Mouse (Mus musculus) cerebellum, adult (tissue): ENCODE measurements at regions not wholly inside any gene's neighbourhood (a gene's known extent, or its start where the extent isn't known, plus 50 kb on each side); places are given as distances from the start of the nearest gene placed in this dataset.

Source experiments
- ATAC-seq: cut with Nextera tagmentation; 2 replicates; pipeline ENCODE4 v1.9.2; 2017; ENCODE audit warnings: mild to moderate bottlenecking, moderate library complexity, mixed read lengths; ENCODE audit not compliant: insufficient number of reproducible peaks, low FRiP score, low TSS enrichment

GRCm38 (mm10) chr13:97570009-97570408, 190.4 kb downstream of the Gm10260 start:
- ATAC-seq = no peak

- no peak for ATAC-seq
Measured at GRCm38 (mm10) chr13:97567632-97568031, 192.8 kb downstream of the Gm10260 start.

GRCm38 (mm10) chr13:97566071-97566470, 194.4 kb downstream of the Gm10260 start:
- no peak for ATAC-seq

- no peak for ATAC-seq
Measured at GRCm38 (mm10) chr13:97562241-97562640, 198.2 kb downstream of the Gm10260 start.

DNA sequence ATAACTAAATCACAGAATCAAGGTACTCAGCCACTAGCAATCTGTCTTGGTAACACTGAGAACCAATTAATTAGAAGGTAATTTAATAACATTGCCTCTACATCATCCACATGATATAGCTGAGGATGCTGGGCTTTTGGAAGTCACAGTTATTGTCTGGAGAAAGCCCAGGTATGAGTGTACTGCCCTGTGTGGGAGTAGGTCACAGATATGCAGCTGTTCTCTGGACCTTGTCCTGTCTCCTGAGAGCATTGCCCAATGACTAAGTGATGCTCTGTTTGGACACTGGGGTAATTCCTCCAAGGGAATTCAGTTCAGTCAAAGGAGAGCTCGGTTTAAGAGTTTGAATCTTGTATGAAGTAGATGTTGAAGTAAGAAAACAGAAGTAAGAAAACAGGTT, 199.6 kb downstream of the Gm10260 start:
- ATAC-seq = no peak

DNA sequence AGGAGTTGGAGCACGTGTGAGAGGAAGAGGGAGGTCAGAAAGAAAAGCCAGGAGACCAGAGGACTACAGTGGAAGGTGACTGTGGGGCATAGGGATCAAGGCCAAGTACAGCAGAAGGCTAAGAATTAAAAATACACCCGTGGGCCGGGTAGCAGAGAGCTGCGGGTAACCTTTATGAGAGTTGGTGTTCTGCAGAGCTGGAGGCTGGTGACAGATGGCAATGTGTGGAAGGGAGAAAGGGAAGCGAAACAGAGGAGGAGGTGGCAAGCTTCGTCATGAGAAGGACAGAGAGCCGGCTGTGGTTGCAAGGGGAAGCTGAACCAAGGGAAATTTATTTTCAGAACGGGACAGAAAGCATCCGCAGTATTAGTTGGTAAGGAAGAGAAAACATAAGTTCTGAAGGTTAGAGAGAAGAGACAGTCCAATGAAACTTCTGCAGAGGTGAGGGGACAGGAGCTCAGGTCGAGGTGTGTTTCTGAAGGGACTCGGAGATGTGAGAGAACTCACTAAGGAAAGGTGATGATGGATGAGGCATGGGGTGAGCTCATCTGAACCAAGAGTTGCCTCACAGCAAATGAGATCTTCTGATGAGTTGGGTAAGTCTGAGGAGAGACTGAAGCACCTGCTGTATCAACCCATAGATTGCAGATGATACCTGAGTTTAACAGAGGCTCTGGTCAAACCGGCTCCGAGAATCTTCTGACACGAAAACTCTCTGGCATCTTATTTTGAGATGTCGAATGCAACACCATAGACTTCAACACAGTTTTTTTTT, 200.6 kb downstream of the Gm10260 start:
- ATAC-seq = peak; percentile 92

- ATAC-seq = no peak
Measured at GRCm38 (mm10) chr13:97558884-97559283, 201.5 kb downstream of the Gm10260 start.

GRCm38 (mm10) chr13:97555312-97555711, 205.1 kb downstream of the Gm10260 start:
- no peak for ATAC-seq

DNA sequence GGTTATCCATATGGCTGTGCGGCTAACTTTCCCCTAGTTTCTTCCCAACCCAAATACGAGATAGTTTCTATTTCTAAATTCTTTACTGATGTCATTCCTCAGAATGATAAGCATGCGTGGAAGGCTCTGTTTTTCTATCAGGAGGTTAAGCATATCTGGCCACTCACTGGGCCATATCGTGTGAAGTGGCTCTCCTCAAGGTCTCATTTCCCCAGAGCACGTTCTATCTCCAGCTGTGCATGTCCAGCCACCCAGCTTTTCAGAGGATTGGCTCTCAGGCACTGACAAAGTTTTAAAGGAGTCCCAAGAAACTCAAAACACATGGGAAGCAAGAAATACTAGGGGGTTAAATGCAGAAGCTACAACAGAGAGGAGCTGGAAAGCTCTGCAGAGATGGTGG, 205.8 kb downstream of the Gm10260 start:
- ATAC-seq = no peak

- ATAC-seq = no peak
Measured at GRCm38 (mm10) chr13:97552236-97552635, 208.2 kb downstream of the Gm10260 start.

DNA sequence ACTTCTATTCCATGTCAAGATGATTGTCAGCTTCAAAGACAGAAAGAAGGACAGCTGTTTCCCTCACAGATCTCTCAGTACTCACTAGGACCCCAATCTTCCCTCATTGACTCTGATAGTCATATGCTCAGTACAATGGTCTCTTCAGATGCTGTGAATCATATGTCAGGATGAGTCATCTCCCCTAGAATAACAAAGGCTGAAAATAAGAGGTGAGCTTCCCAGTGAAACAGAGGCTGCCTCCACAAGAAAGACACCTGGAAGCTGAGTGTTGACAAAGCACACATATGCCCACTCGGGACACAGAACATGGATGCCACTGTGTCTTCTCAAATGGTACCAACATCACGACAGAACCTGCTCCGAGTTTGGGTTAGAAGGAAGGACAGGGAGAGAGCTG, 209.6 kb downstream of the Gm10260 start:
- 0 out of 2 replicates have a peak, but pooled peaks have one; percentile 15 for ATAC-seq

- ATAC-seq = peak; percentile 43
Measured at GRCm38 (mm10) chr13:97550172-97550571, 210.3 kb downstream of the Gm10260 start.

GRCm38 (mm10) chr13:97549384-97549783, 211.0 kb downstream of the Gm10260 start:
- no peak for ATAC-seq

DNA sequence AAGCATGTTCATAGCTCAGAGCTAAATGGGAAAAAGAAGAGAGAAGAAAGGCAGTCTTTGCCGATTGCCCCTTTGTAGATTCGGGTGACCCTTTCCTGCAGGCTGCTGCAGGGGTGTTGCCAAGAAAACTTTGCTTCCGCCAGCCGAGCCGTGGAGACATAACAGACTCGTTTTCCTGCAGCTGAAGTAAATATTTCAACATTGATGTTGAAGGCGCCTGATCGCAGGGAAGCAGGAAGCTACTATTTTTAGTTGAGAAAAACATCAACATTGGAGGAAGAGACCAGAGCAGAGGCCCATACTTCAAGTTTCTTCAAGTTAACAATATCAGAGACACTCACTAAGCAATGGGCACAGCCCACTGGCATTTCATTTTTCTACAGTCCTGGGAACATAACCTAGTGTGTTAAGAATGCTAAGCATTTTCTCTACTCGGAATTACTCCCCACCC, 211.9 kb downstream of the Gm10260 start:
- ATAC-seq = no peak

DNA sequence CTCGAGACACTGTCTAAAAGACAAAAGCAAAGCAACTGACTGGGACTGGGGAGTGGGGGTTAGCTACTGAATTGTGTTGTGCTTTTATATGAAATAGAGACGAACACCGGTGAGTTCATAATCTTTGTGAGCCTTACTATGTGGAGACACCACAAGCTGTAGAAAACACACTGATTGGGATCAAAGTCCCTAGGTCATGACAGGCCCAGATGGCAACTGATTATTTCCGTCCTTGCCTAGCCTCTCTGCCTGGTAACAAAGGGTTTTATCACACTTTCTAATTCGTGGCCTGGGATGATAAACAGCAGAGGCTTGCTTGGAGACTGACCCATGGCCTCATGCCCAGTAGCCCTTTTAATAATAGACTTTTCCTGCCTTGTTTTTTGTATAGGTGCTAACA, 213.5 kb downstream of the Gm10260 start:
- no peak for ATAC-seq

GRCm38 (mm10) chr13:97545971-97546454, 214.4 kb downstream of the Gm10260 start:
- ATAC-seq = peak; percentile 82

DNA sequence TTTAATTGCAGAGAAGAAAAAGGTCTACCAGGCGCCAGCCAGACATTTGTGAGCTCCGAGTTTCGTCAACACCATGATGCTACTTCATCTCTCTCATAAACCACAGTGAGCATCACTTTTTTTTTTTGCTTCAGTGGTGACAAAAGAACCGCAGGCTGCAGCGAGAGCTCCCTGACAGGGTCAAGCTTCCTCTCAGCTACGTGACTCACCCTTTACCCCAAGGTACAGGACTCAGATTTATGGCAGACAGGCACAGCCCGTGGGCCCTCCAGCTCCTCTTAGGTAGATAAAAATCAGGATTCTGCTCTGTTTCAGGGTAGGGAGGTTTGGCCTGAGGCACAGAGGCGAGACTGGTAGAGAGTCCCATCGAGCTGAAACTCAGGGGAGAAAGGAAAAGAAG, 220.7 kb downstream of the Gm10260 start:
- no peak for ATAC-seq

GRCm38 (mm10) chr13:97538441-97538840, 222.0 kb downstream of the Gm10260 start:
- no peak for ATAC-seq

GRCm38 (mm10) chr13:97537686-97538085, 222.7 kb downstream of the Gm10260 start:
- ATAC-seq = no peak

DNA sequence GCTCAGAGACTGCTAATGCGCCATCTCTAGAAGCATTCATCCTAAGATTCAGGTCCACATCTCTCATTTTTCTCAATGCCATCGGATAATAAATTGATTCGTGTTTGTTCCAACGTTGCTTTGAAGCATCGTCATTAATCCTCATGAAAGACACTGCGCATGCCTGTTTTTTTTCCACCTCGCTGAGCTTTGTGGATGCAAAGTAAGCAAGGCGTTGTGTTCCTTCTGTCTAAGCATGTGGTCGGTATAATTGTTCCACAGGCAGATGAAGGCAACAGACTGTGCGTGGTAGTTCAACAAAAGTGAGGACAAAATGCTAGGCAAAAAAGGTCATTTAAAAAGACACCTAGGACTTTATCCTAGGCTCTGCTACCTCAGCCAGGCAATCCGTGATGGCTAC, 223.2 kb downstream of the Gm10260 start:
- ATAC-seq = no peak

DNA sequence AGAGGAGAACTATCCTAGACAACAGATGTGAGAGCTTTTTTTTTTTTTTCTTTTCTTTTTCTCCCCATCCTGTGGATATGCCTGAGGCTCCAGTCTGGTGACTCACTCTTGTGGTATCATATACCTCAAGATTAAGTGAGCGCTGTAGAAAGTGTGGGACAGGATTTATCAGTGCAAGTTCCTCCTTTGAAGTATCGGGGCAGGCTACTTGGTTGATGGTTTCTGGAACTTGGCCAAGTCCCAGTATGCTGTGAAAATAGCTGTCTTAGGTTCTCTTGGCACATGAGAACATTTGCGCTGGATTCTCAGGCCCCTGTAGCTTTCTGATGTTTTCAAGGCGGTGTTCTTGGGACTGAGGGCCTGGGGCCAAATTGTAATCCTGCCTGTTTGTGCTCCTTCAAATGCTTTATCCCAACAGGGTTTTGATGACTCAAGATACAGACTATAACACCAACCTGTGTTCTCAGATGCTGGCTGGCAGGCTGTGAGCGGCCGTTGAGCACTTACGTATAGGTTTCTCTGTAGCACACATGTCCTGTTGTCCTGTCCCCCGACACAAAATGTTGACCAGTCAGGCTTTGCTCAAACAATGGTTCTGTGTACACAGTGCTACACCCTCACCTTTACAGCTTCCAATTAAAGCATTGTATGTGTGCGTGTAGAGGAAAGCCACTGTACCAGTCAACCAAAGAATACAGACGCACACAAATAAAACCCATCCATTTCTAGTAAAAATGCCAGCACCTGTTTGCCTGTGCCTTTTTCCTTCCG, 226.4 kb downstream of the Gm10260 start:
- no peak for ATAC-seq
